Mouse (Mus musculus) frontal cortex, adult (tissue): ENCODE measurements around the gene Ncam1.

Experiments
- ATAC-seq: cut with Nextera tagmentation; 2 replicates; pipeline ENCODE4 v1.9.2; 2017; ENCODE audit warnings: mild to moderate bottlenecking, moderate library complexity, mixed read lengths; ENCODE audit not compliant: low TSS enrichment

Ncam1 gene

GRCm38 (mm10) chr9:49622928-49623676 lies 175.6 kb downstream of the Ncam1 start:
- ATAC-seq, result 0 out of 2 replicates have a peak, but pooled peaks have one; percentile 25

DNA sequence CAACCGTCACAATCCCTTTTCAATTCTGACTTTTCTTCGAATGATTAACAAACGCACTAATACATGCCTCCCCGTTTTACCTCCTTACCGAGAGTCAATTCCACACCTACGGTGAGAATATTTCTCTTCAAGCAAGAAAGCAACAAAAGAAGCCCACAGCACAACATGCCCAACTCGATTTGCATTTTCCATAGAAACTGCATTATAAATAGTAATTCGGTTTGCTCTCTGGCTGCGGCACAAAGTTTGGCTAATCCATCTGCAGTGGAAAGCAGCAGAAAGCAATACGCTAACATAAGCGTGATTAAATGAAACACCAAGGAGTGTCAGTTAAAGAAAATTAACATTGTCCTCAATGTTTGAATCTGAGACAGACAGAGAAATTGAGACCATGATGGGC lies 177.0 kb downstream of the Ncam1 start:
- ATAC-seq, result no peak

- peak; percentile 77 for ATAC-seq
Measured at GRCm38 (mm10) chr9:49618699-49619392, 179.9 kb downstream of the Ncam1 start.

DNA sequence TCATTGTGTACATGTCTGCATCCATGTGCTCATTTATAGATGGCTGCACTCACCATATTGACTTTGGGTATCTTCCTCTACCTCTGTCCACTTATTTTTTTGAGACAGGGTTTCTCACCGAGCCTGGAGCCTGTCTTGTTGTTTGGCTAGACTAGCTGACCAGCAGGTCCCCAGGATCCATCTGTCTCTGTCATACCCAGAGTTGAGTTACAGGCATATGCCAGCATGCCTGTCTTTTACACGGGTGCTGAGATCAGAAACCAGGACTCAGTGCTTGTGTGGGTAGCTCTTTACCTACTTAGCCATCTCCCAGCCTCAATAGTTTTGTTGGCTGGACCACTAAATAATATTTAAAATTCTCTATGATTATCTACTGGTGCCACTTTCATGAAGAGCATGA lies 180.5 kb downstream of the Ncam1 start:
- ATAC-seq, result no peak

DNA sequence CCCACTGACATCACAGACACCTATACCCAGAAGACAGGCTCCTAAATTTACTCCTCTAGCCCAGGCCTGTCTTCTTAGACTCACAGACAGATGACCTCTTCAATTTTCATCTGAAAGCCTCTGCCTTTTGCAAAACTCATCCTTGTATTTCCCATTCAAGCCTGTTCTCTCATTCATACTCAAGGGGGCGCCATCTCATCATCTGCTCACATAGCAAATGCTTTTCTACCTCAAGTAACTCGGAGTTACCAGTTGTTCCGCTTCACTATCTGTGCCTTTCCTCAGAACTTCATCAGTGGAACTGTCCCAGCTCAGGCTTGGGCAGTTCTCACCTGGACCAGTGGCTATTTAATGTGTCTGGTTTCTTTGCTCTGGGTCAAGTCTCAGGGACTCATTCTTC lies 181.5 kb downstream of the Ncam1 start:
- peak; percentile 25 for ATAC-seq

DNA sequence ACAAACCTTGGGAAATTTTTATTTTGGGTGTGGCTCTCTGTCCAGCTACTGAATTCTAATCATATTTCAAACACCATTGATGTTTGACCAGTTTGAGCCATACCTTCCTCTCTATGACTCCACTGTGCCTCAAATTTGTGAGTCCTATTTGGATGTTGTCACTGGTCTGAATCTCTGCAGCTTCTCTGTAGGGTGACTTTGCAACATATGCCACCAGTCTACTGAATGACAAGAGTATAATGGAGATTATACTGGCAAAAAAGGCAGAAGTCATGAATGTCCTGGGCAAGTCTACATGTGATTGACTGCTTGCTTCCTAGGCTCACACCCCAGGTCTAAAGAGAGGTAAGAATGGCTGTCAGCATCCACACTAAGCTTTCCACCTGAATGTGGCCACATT lies 186.3 kb downstream of the Ncam1 start:
- no peak for ATAC-seq

DNA sequence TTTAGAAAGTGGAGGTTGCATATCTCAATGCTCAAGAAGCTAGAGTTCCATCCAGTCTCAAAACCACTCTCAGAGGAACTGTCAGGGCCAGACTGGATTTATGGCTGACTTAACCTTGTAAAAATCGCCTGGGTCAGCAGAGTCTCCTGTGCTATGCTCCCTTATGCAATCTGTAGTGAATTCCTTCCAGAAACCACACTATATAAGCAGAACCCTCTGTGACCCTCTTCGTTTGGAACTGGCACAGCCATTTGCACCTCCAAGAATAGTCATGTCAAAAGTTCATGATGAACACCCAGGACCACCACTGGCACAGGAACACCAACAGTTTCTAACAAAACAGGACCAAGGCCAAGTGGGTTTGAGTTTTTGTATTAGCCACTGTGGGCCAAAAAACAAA lies 190.5 kb downstream of the Ncam1 start:
- ATAC-seq, result no peak

DNA sequence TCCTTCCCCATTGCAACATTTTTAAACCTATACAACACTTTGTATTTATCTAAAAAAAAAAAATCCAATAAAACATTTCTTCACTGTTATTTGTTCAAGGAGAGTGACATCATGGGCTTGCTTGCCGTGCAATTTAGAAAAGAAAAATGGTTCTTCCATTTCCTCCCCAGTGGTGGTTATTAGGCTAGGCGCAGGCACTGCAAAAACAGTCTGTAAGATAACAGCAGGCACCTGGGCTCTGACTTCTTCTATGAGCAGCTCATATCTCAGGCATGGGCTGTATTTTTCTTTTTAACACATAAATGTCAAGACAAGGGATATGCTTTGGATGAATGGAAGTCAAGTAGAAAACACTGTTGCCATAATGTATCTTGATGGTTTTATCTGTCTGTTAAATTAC lies 192.0 kb downstream of the Ncam1 start:
- ATAC-seq, result no peak

DNA sequence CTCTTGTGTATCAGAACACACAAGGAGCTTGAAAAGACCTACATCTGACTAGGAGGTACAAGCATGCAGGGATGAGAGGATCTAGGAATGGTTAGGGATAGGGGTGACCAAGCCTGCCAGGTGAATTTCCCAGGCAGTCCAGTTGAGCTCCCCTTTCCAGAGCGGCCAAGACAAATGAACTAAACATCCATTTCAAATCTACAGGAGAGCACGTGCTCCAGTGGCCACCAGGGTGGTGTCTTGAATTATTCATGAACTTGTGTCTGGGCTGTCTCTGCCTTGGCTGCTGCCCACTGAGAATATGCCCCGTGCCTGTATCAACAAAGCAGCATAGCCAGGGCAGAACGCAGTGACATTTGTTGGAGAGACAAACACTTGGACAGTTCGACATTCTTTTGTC lies 192.4 kb downstream of the Ncam1 start:
- ATAC-seq, result peak; percentile 41; the same call in 1 of the 2 replicates

GRCm38 (mm10) chr9:49605791-49606190 lies 192.9 kb downstream of the Ncam1 start:
- ATAC-seq, result no peak

- no peak for ATAC-seq
Measured at GRCm38 (mm10) chr9:49605351-49605750, 193.4 kb downstream of the Ncam1 start.

DNA sequence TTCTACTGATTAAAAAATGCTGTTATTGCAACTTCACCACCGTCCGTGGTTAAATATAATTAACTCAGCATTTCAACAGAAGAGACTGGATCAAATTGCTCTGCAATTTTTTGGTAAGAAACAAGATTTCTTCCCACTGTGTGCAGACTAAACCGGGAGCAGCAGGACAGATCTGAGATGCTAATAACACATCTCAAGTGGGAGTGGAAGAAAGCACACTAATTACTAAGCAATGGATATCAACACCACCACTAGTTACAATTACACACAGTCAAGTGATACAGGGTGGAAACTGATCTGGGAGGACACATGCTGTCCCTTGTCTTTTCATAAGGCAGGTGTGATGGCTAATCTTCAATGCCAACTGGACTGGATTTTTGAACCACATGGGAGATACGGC lies 197.5 kb downstream of the Ncam1 start:
- ATAC-seq, result no peak

DNA sequence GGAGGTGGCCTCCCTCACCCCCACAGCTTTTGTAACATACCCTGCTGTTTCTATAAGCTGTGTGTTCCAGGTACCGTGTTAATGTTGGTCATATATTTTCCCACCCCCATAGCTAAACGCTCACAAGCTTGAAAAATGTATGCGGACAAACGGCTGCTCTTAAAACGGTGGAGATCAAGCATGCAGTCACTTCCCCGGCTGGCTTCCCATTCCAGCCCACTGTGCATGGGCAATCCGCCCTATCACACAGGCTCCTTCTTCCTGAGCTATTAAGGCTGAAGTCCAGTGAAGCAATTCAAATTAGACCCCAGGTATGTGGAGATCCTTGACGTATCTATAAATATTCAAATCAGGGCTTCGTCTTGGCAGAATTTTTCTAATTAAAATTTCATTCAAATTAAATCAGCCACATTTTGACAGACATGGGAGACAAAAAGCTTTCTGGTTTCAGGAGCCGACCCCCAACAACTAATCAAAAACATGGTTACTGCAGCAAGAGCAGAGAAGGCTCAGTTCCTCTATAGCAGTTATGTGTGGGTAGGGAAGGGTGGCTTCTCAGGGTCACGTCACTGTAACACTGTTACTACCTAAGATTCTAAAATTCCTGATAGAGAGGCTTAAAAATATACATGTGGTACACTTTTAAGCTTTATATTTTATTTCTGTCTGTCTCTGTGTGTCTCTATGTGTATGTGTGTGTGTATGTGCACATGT lies 202.9 kb downstream of the Ncam1 start:
- ATAC-seq, result no peak

- ATAC-seq, result no peak
Measured at GRCm38 (mm10) chr9:49594876-49595634, 203.7 kb downstream of the Ncam1 start.

GRCm38 (mm10) chr9:49593951-49594536 lies 204.7 kb downstream of the Ncam1 start:
- no peak; the same call in 1 of the 2 replicates for ATAC-seq

DNA sequence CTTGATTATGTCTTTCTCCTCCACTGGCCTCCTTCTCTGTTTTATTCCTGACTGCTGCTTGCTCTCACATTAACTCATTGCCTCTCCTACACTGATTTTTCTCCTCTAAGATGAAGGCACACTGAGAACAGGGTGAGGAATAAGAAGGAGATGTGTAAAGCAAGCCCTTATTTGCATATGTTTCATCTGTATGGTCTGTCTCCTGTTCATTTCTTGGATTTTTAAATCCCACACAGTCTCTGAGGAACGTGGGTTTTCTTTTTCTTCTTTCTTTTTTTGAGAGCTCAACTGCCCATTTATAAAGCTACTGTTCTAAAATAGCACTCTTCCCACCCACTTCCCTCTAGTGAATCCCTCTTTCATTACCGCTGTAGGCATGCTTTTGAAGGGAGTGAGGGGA lies 206.7 kb downstream of the Ncam1 start:
- peak; percentile 90 for ATAC-seq

- no peak for ATAC-seq
Measured at GRCm38 (mm10) chr9:49590261-49590660, 208.5 kb downstream of the Ncam1 start.

GRCm38 (mm10) chr9:49577136-49577535 lies 221.6 kb downstream of the Ncam1 start:
- ATAC-seq, result no peak

- peak; percentile 64 for ATAC-seq
Measured at GRCm38 (mm10) chr9:49571695-49572510, 226.8 kb downstream of the Ncam1 start.
